Mouse (Mus musculus): ENCODE results near the gene Nhej1.

- no peak for TF ChIP-seq POLR2A (IDR thresholded peaks at IDR 0.05; ENCODE audit: control insufficient read depth, low read depth, low read length)
- no peak for TF ChIP-seq CTCF (IDR thresholded peaks at IDR 0.05; ENCODE audit: control insufficient read depth, insufficient read depth, insufficient replicate concordance, low read depth, low read length)
These were observed 23.7 kb upstream of the Nhej1 start for GRCm38 (mm10) chr1:75148727-75149126.

Data from testis, adult 2 months (tissue).